Mouse (Mus musculus) heart, adult 2 months (tissue): ENCODE measurements around the gene Kcnj3.

Source experiments
- CTCF ChIP-seq: fragments of 200-600 bp; IDR thresholded peaks from 2 replicates; pipeline ENCODE4 v1.8.1; 2022; ENCODE audit warnings: antibody characterized with exemption, mild to moderate bottlenecking, moderate library complexity
- EP300 ChIP-seq: fragments of 200-500 bp; IDR thresholded peaks from 2 replicates; pipeline ENCODE4 v1.6.1; 2011; ENCODE audit warnings: low read depth, low read length, control low read depth; ENCODE audit not compliant: insufficient read depth

- peak; percentile 50 for TF ChIP-seq CTCF
- TF ChIP-seq EP300 = no peak
Observed at GRCm38 (mm10) chr2:55442006-55442405, 6.2 kb downstream of the Kcnj3 start.
